ENCODE assay signal across 8 mouse cellular contexts in genomic region chr19:60889101-60889713, GRCm38 (mm10). TPM values are rescaled to one million over a fixed set of nuclear protein-coding genes. Genes with fewer than 3 reads are reported as not detected.
A peak's percentile ranks its signal among the peaks of the same experiment; 100 is the strongest.
DNase-seq lines count a peak whose midpoint lies in the region; ATAC-seq and TF ChIP-seq lines count a peak whose summit lies in the region.

No protein-coding gene starts in this region.

- peak; percentile 46 for DNase-seq in G1E (ENCODE audit: low spot score)
- peak; percentile 77 for DNase-seq in heart, postnatal 25 days (ENCODE audit: low spot score)
- DNase-seq in layer of hippocampus, adult 2 months (ENCODE audit: low spot score in 2 of 2), result peak in 1 of 2 experiments; percentile 24
- DNase-seq in lung, postnatal 10 days, result peak; percentile 86
- DNase-seq in right cerebral cortex, postnatal 14 days, result peak; percentile 10
- peak; percentile 65 for DNase-seq in yolk sac, embryonic 10.5 days (ENCODE audit: low spot score)

- H3K27me3 ChIP-seq in G1E (ENCODE audit: insufficient read depth, low read length), result no peaks in the 10 kb centered on the region
- no peaks in the 10 kb centered on the region for H3K27me3 ChIP-seq in forebrain, embryonic 12.5 days

- peaks cover 30% of the 10 kb centered on the region for H3K4me1 ChIP-seq in G1E (ENCODE audit: insufficient read depth, low read depth, low read length)
- no peaks in the 10 kb centered on the region for H3K4me1 ChIP-seq in brown adipose tissue, adult 24 weeks (ENCODE audit: control insufficient read depth, insufficient read depth, insufficient read length, low read length)
- peaks cover 16% of the 10 kb centered on the region for H3K4me1 ChIP-seq in forebrain, embryonic 12.5 days

- H3K36me3 ChIP-seq in G1E (replicated peaks), result no peaks in the 10 kb centered on the region
- no peaks in the 10 kb centered on the region for H3K36me3 ChIP-seq in forebrain, embryonic 12.5 days (replicated peaks)

- WGBS in forebrain, embryonic 12.5 days, result 4% methylated on average over 17 of the region's 17 CpGs

- ATAC-seq in G1E (ENCODE audit: extremely low read depth, insufficient number of reproducible peaks, low FRiP score, poor library complexity, severe bottlenecking), result peak; percentile 57
- ATAC-seq in forebrain, embryonic 12.5 days (ENCODE audit: low FRiP score), result no peak

- intact Hi-C loops in heart, postnatal 25 days (cut with DNase I), result loop anchor here (1.0 to 2.0 kb wide), 2 partner anchors 176 to 195 kb away; no protein-coding TSS in a partner anchor

- TF ChIP-seq CTCF in G1E (IDR thresholded peaks at IDR 0.05; ENCODE audit: low read depth, low read length), result peak; percentile 58
- no peak for TF ChIP-seq CTCF in layer of hippocampus, adult 2 months (conservative IDR thresholded peaks at IDR 0.05)

- peak overlapping the region; percentile 90 for H3K4me3 ChIP-seq in G1E (ENCODE audit: low read depth, low read length)
- H3K4me3 ChIP-seq in brown adipose tissue, adult 24 weeks (ENCODE audit: insufficient read depth, low read depth, low read length), result peak overlapping the region; percentile 97
- H3K4me3 ChIP-seq in forebrain, embryonic 12.5 days (replicated peaks), result peak overlapping the region; percentile 82
- peak overlapping the region; percentile 100 for H3K4me3 ChIP-seq in layer of hippocampus, adult 2 months

- H3K9ac ChIP-seq in forebrain, embryonic 12.5 days, result peak overlapping the region; percentile 88

- H3K27ac ChIP-seq in brown adipose tissue, adult 24 weeks (replicated peaks; ENCODE audit: low read depth, low read length), result peak overlapping the region; percentile 96
- H3K27ac ChIP-seq in forebrain, embryonic 12.5 days, result peak overlapping the region; percentile 95
- peak overlapping the region; percentile 95 for H3K27ac ChIP-seq in layer of hippocampus, adult 2 months

- peak overlapping the region; percentile 72 for H3K4me2 ChIP-seq in forebrain, embryonic 12.5 days

- H3K9me3 ChIP-seq in G1E (replicated peaks), result no peaks in the 10 kb centered on the region
- H3K9me3 ChIP-seq in forebrain, embryonic 12.5 days, result no peaks in the 10 kb centered on the region

RNA-seq across cellular contexts. Expression of gene Grk5, which starts 0.3 kb away (rescaled TPM):
- total RNA-seq in G1E (2014; fragmentation: Nextera tagmentation) (2.1 and 2.6 TPM in 2 replicates), G1E (2017) (4.0 and 4.6 TPM in 2 replicates)
- polyA plus RNA-seq in G1E (2012), result 1.0 and 1.9 TPM in 2 replicates
- 16.7 and 22.8 TPM in 2 replicates for polyA plus RNA-seq in brown adipose tissue, adult 24 weeks (2012; ENCODE audit: insufficient read depth, insufficient read length, missing spikeins)
- 2.0 and 2.4 TPM in 2 replicates for polyA plus RNA-seq in forebrain, embryonic 12.5 days (2016; fragmentation: Nextera tagmentation; extraction: Ambion mirVana)
- total RNA-seq in heart, postnatal 25 days (2021), result 10 to 100 TPM; 20.6 to 25.6 TPM
- 10 to 100 TPM; 10.4 to 11.5 TPM for total RNA-seq in layer of hippocampus, adult 2 months (2021)

RNA-seq across cellular contexts. Expression of gene Prdx3, which starts 14.9 kb away (rescaled TPM):
- 512 and 583 TPM in 2 replicates for total RNA-seq in G1E (2014; fragmentation: Nextera tagmentation)
- 426 and 446 TPM in 2 replicates for total RNA-seq in G1E (2017)
- polyA plus RNA-seq in G1E (2012), result 15.3 and 17.9 TPM in 2 replicates
- 639 and 741 TPM in 2 replicates for polyA plus RNA-seq in brown adipose tissue, adult 24 weeks (2012; ENCODE audit: insufficient read depth, insufficient read length, missing spikeins)
- 84.8 and 88.9 TPM in 2 replicates for polyA plus RNA-seq in forebrain, embryonic 12.5 days (2016; fragmentation: Nextera tagmentation; extraction: Ambion mirVana)
- 100 to 1,000 TPM; 362 to 371 TPM for total RNA-seq in heart, postnatal 25 days (2021)
- total RNA-seq in layer of hippocampus, adult 2 months (2021), result 10 to 100 TPM; 73.5 to 75.2 TPM

RNA-seq across cellular contexts. Expression of gene Sfxn4, which starts 27.9 kb away (rescaled TPM):
- total RNA-seq in G1E (2014; fragmentation: Nextera tagmentation), result 2.7 and 6.1 TPM in 2 replicates
- total RNA-seq in G1E (2017), result 0.82 and 2.0 TPM in 2 replicates
- 0.04 and 0.13 TPM in 2 replicates for polyA plus RNA-seq in G1E (2012)
- 8.1 and 12.0 TPM in 2 replicates for polyA plus RNA-seq in brown adipose tissue, adult 24 weeks (2012; ENCODE audit: insufficient read depth, insufficient read length, missing spikeins)
- polyA plus RNA-seq in forebrain, embryonic 12.5 days (2016; fragmentation: Nextera tagmentation; extraction: Ambion mirVana), result 9.8 and 12.5 TPM in 2 replicates
- total RNA-seq in heart, postnatal 25 days (2021), result 1 to 10 TPM; 6.5 to 7.7 TPM
- 10 to 100 TPM; 14.3 to 16.9 TPM for total RNA-seq in layer of hippocampus, adult 2 months (2021)

Comparison
In these comparisons a context has a peak if more than half of its experiments do, and no peak if none do; other contexts are left out.
1. RNA of gene Prdx3, which starts 14.9 kb away (total RNA-seq): 426 to 583 TPM in G1E and 362 to 371 TPM in heart, postnatal 25 days; 73.5 to 75.2 TPM in layer of hippocampus, adult 2 months; every median in the first group is over 4 times any median in the second.
2. Peak in every context shown above with its lines, with median percentiles within 50 percentile points of each other: H3K4me3 ChIP-seq and H3K27ac ChIP-seq.